Mouse (Mus musculus) thymus, adult 2 months (tissue): ENCODE results near the gene Trpc4. TPM values are rescaled to one million over a fixed set of nuclear protein-coding genes. Genes with fewer than 3 reads are reported as not detected.
A peak's percentile ranks its signal among the peaks of the same experiment; 100 is the strongest.

Source experiments
- DNase-seq: peaks from one replicate; pipeline ENCODE4 v3.0.0; 2021
- H3K27ac ChIP-seq: fragments of 200-500 bp; 2 replicates; pipeline ENCODE4 v1.5.1; 2012; ENCODE audit warnings: low read length, control low read depth; ENCODE audit not compliant: control insufficient read depth, insufficient read depth
- H3K27me3 ChIP-seq: fragments of 200-500 bp; 2 replicates; pipeline ENCODE4 v1.6.1; 2012; ENCODE audit warnings: mild to moderate bottlenecking, low read length, moderate library complexity, mixed read lengths; ENCODE audit not compliant: control insufficient read depth, insufficient read depth
- H3K36me3 ChIP-seq: fragments of 200-500 bp; 2 replicates; pipeline ENCODE4 v1.6.1; 2012; ENCODE audit warnings: mild to moderate bottlenecking, low read length, moderate library complexity; ENCODE audit not compliant: control insufficient read depth, insufficient read depth
- H3K4me1 ChIP-seq: fragments of 200-500 bp; replicated peaks from 2 replicates; pipeline ENCODE4 v1.6.1; 2012; ENCODE audit warnings: low read length; ENCODE audit not compliant: control insufficient read depth, insufficient read depth
- H3K4me3 ChIP-seq: fragments of 200-500 bp; 2 replicates; pipeline ENCODE4 v1.5.1; 2012; ENCODE audit warnings: mild to moderate bottlenecking, low read length, control low read depth, moderate library complexity; ENCODE audit not compliant: control insufficient read depth, insufficient read depth
- CTCF ChIP-seq: fragments of 200-500 bp; IDR thresholded peaks from 2 replicates; pipeline ENCODE4 v1.5.1; 2012; ENCODE audit warnings: mild to moderate bottlenecking, control low read depth, low read length, moderate library complexity, borderline replicate concordance; ENCODE audit not compliant: control insufficient read depth, poor library complexity, insufficient read depth; ENCODE audit errors: extremely low read depth
- POLR2A ChIP-seq: fragments of 200-500 bp; IDR thresholded peaks from 2 replicates; pipeline ENCODE4 v1.6.1; 2012; ENCODE audit warnings: mild to moderate bottlenecking, low read length, control low read depth, moderate library complexity; ENCODE audit not compliant: control insufficient read depth, poor library complexity, insufficient read depth; ENCODE audit errors: extremely low read depth
- WGBS: fragments of 180-500 bp; shearing (Covaris S2); methylation state at CpG from one replicate; pipeline ENCODE4 v1.1.7; 2018; 5-methylcytosine and 5-hydroxymethylcytosine counted together
- polyA plus RNA-seq: library from polyadenylated mRNA; depleted of rRNA; stranded (reverse); fragments of >200 nt; gene quantifications from 2 replicates; pipeline ENCODE4 v1.2.3, GENCODE M21; 2012; rRNA removed

Trpc4 gene
- polyA plus RNA-seq, 1 experiment: not detected

- Histone ChIP-seq H3K27ac (no peak overlapping the region), H3K27me3 (no peaks in the 10 kb centered on the region), H3K4me1 (no peaks in the 10 kb centered on the region), H3K36me3 (no peaks in the 10 kb centered on the region), H3K4me3 (no peak overlapping the region)
- DNase-seq: no peak
- TF ChIP-seq CTCF: no peak
- no peak for TF ChIP-seq POLR2A
- 88% methylated on average over 2 of the region's 2 CpGs for WGBS
Measured at GRCm38 (mm10) chr3:54314055-54314454, 158.2 kb downstream of the Trpc4 start.

- no peak overlapping the region for H3K27ac ChIP-seq
- no peaks in the 10 kb centered on the region for H3K4me1 ChIP-seq
- no peak overlapping the region for H3K4me3 ChIP-seq
- no peaks in the 10 kb centered on the region for H3K36me3 ChIP-seq
- TF ChIP-seq CTCF (peak; percentile 78; the same call in 1 of the 2 replicates), POLR2A (no peak)
- H3K27me3 ChIP-seq: no peaks in the 10 kb centered on the region
- WGBS: 17% methylated on average over 9 of the region's 9 CpGs
- DNase-seq: peak; percentile 56
Measured at GRCm38 (mm10) chr3:54352891-54353652, 197.2 kb downstream of the Trpc4 start.

GRCm38 (mm10) chr3:54357561-54357960 is 201.7 kb downstream of the Trpc4 start:
- WGBS: 70% methylated on average over 3 of the region's 3 CpGs
- TF ChIP-seq CTCF (no peak), POLR2A (no peak)
- no peaks in the 10 kb centered on the region for H3K36me3 ChIP-seq
- no peak overlapping the region for H3K27ac ChIP-seq
- H3K4me1 ChIP-seq: no peaks in the 10 kb centered on the region
- H3K4me3 ChIP-seq: no peak overlapping the region
- no peaks in the 10 kb centered on the region for H3K27me3 ChIP-seq
- no peak for DNase-seq

- WGBS: 51% methylated on average over 15 of the region's 15 CpGs
- Histone ChIP-seq H3K36me3 (no peaks in the 10 kb centered on the region), H3K4me1 (no peaks in the 10 kb centered on the region), H3K27ac (no peak overlapping the region), H3K4me3 (no peak overlapping the region), H3K27me3 (no peaks in the 10 kb centered on the region)
- TF ChIP-seq CTCF (no peak), POLR2A (no peak)
- no peak for DNase-seq
Measured at GRCm38 (mm10) chr3:54358463-54359189, 202.8 kb downstream of the Trpc4 start.

- Histone ChIP-seq H3K27ac (no peak within 1 kb of the TSS), H3K36me3 (no peaks in the 10 kb centered on the region), H3K27me3 (no peaks in the 10 kb centered on the region), H3K4me3 (no peak within 1 kb of the TSS), H3K4me1 (no peaks in the 10 kb centered on the region)
- no peak for DNase-seq
- WGBS: 50% methylated on average over 6 of the region's 6 CpGs
- TF ChIP-seq CTCF (no peak), POLR2A (no peak)
Measured at GRCm38 (mm10) chr3:54360897-54361296, 205.1 kb downstream of the Trpc4 start, which contains the start of gene Postn. TSS of gene Postn (plus strand) at chr3:54361109.

GRCm38 (mm10) chr3:54361656-54362055 is 205.8 kb downstream of the Trpc4 start:
- Histone ChIP-seq H3K4me1 (no peaks in the 10 kb centered on the region), H3K27ac (no peak overlapping the region), H3K4me3 (no peak overlapping the region), H3K27me3 (no peaks in the 10 kb centered on the region), H3K36me3 (no peaks in the 10 kb centered on the region)
- no peak for DNase-seq
- TF ChIP-seq CTCF (no peak), POLR2A (no peak)

Other genes with a start within 250 kb of the Trpc4 start
- gene Postn, start 205.1 kb downstream of the Trpc4 start, polyA plus RNA-seq: 9.8 and 13.1 TPM in 2 replicates